Mouse (Mus musculus) cortical plate, adult 2 months (tissue): ENCODE measurements around the gene Olfr875.

Source experiments
- CTCF ChIP-seq: fragments of 200-500 bp; IDR thresholded peaks from 2 replicates; pipeline ENCODE4 v1.5.1; 2011; ENCODE audit warnings: mild to moderate bottlenecking, control low read depth, low read length; ENCODE audit not compliant: insufficient read depth; ENCODE audit errors: extremely low read depth
- POLR2A ChIP-seq: fragments of 200-500 bp; IDR thresholded peaks from 2 replicates; pipeline ENCODE4 v1.6.1; 2011; ENCODE audit warnings: mild to moderate bottlenecking, low read length, control low read depth; ENCODE audit not compliant: insufficient read depth; ENCODE audit errors: extremely low read depth

GRCm38 (mm10) chr9:37770661-37771060 lies 996 bp upstream of the Olfr875 start:
- TF ChIP-seq CTCF (no peak), POLR2A (no peak)
